Mouse (Mus musculus): Measurements from ENCODE around the gene Kcnk12. TPM values are rescaled to one million over a fixed set of nuclear protein-coding genes. Genes with fewer than 3 reads are reported as not detected.

The Kcnk12 gene
- polyA plus RNA-seq, 1 experiment from 2014 or later: not detected

- H3K9ac ChIP-seq (replicated peaks; ENCODE audit: low read length): no peak overlapping the region
- no peaks in the 10 kb centered on the region for H3K9me3 ChIP-seq (ENCODE audit: low read length)
- no peak overlapping the region for H3K4me3 ChIP-seq (ENCODE audit: low read length)
- H3K27ac ChIP-seq (ENCODE audit: low read length): no peak overlapping the region
- no peaks in the 10 kb centered on the region for H3K36me3 ChIP-seq (ENCODE audit: insufficient read depth, low read length)
- H3K4me2 ChIP-seq (replicated peaks; ENCODE audit: low read depth, low read length): no peak overlapping the region
- WGBS: 77% methylated on average over 6 of the region's 6 CpGs
- H3K27me3 ChIP-seq (ENCODE audit: insufficient read depth, low read length): peaks cover 4% of the 10 kb centered on the region; the same call in 1 of the 2 replicates
- H3K4me1 ChIP-seq (ENCODE audit: insufficient read depth, low read length): no peaks in the 10 kb centered on the region
- no peak for ATAC-seq (ENCODE audit: low FRiP score, low TSS enrichment)
These were observed 9.6 kb downstream of the Kcnk12 start for GRCm38 (mm10) chr17:87788216-87788615.

DNA sequence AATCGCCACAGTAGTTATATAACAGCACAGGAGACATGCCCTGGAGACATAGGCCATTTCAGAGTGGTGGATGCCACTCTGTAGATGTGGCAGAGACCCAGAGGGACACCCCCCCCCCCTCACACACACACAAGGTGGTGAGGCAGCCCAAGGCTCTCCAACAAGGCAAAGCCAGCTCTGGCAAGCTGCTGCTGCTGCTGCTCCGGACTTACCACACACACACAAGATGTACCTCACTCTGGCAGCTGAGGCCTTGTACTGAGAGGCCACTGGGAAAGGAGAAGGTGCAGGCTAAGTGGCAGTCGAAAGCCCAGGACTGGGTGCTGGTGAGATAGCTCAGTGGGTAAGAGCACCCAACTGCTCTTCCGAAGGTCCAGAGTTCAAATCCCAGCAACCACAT lies 10.1 kb downstream of the Kcnk12 start:
- H3K9me3 ChIP-seq (ENCODE audit: low read length): no peaks in the 10 kb centered on the region
- WGBS: 91% methylated on average over 4 of the region's 4 CpGs
- no peak overlapping the region for H3K4me3 ChIP-seq (ENCODE audit: low read length)
- no peak for ATAC-seq (ENCODE audit: low FRiP score, low TSS enrichment)
- no peaks in the 10 kb centered on the region for H3K36me3 ChIP-seq (ENCODE audit: insufficient read depth, low read length)
- H3K27me3 ChIP-seq (ENCODE audit: insufficient read depth, low read length): no peaks in the 10 kb centered on the region
- H3K27ac ChIP-seq (ENCODE audit: low read length): no peak overlapping the region
- H3K4me2 ChIP-seq (replicated peaks; ENCODE audit: low read depth, low read length): no peak overlapping the region
- no peak overlapping the region for H3K9ac ChIP-seq (replicated peaks; ENCODE audit: low read length)
- H3K4me1 ChIP-seq (ENCODE audit: insufficient read depth, low read length): no peaks in the 10 kb centered on the region

GRCm38 (mm10) chr17:87785721-87786120 lies 12.1 kb downstream of the Kcnk12 start:
- 92% methylated on average over 15 of the region's 15 CpGs for WGBS

DNA sequence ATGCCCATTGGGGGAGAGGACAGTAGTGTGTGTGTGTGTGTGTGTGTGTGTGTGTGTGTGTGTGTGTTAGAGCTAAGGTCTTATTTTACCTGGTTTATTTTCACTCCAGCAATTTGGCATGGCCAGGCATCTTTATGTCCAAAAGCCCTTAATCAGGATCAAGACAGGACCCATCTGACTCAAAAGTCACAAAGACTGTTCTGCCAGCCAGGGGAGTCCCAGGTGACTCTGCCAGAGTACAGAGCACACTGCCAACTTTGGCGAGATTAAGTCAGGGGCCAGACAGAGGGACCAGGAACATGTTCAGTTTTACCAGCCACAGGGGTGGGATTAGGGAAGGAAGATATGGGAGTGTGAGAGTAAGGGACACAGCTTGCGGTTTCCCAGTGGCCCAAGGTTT lies 12.9 kb downstream of the Kcnk12 start:
- no peaks in the 10 kb centered on the region for H3K27me3 ChIP-seq (ENCODE audit: insufficient read depth, low read length)
- H3K9me3 ChIP-seq (ENCODE audit: low read length): no peaks in the 10 kb centered on the region
- H3K4me1 ChIP-seq (ENCODE audit: insufficient read depth, low read length): no peaks in the 10 kb centered on the region
- no peak overlapping the region for H3K4me3 ChIP-seq (ENCODE audit: low read length)
- H3K27ac ChIP-seq (ENCODE audit: low read length): no peak overlapping the region
- no peak overlapping the region for H3K4me2 ChIP-seq (replicated peaks; ENCODE audit: low read depth, low read length)
- no peak for ATAC-seq (ENCODE audit: low FRiP score, low TSS enrichment)
- no peaks in the 10 kb centered on the region for H3K36me3 ChIP-seq (ENCODE audit: insufficient read depth, low read length)
- WGBS: 90% methylated on average over 2 of the region's 2 CpGs
- H3K9ac ChIP-seq (replicated peaks; ENCODE audit: low read length): no peak overlapping the region

More at GRCm38 (mm10) chr17:87785721-87786120, 12.1 kb downstream of the Kcnk12 start:
- Histone ChIP-seq H3K27ac (ENCODE audit: low read length) (no peak overlapping the region), H3K4me2 (replicated peaks; ENCODE audit: low read depth, low read length) (no peak overlapping the region), H3K4me3 (ENCODE audit: low read length) (no peak overlapping the region), H3K36me3 (ENCODE audit: insufficient read depth, low read length) (no peaks in the 10 kb centered on the region), H3K9me3 (ENCODE audit: low read length) (no peaks in the 10 kb centered on the region), H3K9ac (replicated peaks; ENCODE audit: low read length) (no peak overlapping the region), H3K4me1 (ENCODE audit: insufficient read depth, low read length) (no peaks in the 10 kb centered on the region), H3K27me3 (ENCODE audit: insufficient read depth, low read length) (no peaks in the 10 kb centered on the region)
- ATAC-seq (ENCODE audit: low FRiP score, low TSS enrichment): no peak

DNA sequence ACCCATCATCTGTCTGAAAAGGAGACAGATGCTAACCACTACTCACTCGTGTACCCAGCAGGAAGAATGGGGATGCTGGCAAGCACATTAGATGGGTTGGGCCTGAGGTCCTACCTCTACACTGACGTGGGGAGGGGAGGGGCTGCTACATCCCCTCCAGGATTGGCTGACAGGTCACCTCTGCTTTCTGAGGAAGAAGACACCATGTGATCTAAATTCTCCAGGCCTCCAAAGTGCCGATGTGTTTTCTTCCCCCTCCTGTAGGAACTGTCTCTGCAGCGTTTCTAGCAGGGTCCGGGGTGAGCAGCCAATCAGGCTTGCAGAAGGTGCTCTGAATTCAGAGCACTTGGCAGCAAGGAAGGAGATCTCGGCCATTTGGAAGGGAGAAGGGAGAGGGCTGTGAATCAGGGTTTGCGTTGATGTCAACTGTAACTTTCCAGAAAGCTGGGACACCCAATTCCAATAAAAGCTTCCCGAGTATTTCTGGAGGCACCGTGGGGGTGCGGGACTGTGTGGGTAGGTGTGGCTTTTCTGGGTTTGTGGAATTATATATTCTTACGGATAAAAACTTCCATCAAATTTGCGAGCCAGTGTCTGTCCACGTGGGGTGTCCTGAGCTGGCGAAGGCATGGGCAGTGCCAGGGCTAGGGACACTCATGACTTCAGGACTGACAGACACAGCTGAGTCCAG lies 13.5 kb downstream of the Kcnk12 start:
- H3K4me1 ChIP-seq (ENCODE audit: insufficient read depth, low read length): no peaks in the 10 kb centered on the region
- 61% methylated on average over 14 of the region's 14 CpGs for WGBS
- no peaks in the 10 kb centered on the region for H3K27me3 ChIP-seq (ENCODE audit: insufficient read depth, low read length)
- no peak overlapping the region for H3K9ac ChIP-seq (replicated peaks; ENCODE audit: low read length)
- H3K4me2 ChIP-seq (replicated peaks; ENCODE audit: low read depth, low read length): no peak overlapping the region
- ATAC-seq (ENCODE audit: low FRiP score, low TSS enrichment): no peak
- no peak overlapping the region for H3K27ac ChIP-seq (ENCODE audit: low read length)
- no peaks in the 10 kb centered on the region for H3K9me3 ChIP-seq (ENCODE audit: low read length)
- H3K4me3 ChIP-seq (ENCODE audit: low read length): no peak overlapping the region
- H3K36me3 ChIP-seq (ENCODE audit: insufficient read depth, low read length): no peaks in the 10 kb centered on the region

GRCm38 (mm10) chr17:87781244-87781643 lies 16.6 kb downstream of the Kcnk12 start:
- no peaks in the 10 kb centered on the region for H3K27me3 ChIP-seq (ENCODE audit: insufficient read depth, low read length)
- H3K9me3 ChIP-seq (ENCODE audit: low read length): no peaks in the 10 kb centered on the region
- H3K9ac ChIP-seq (replicated peaks; ENCODE audit: low read length): no peak overlapping the region
- no peaks in the 10 kb centered on the region for H3K36me3 ChIP-seq (ENCODE audit: insufficient read depth, low read length)
- no peak overlapping the region for H3K4me2 ChIP-seq (replicated peaks; ENCODE audit: low read depth, low read length)
- H3K4me3 ChIP-seq (ENCODE audit: low read length): no peak overlapping the region
- H3K27ac ChIP-seq (ENCODE audit: low read length): no peak overlapping the region
- WGBS: 90% methylated on average over 5 of the region's 5 CpGs
- ATAC-seq (ENCODE audit: low FRiP score, low TSS enrichment): no peak
- no peaks in the 10 kb centered on the region for H3K4me1 ChIP-seq (ENCODE audit: insufficient read depth, low read length)

- 45% methylated on average over 2 of the region's 2 CpGs for WGBS
These were observed 17.6 kb downstream of the Kcnk12 start for GRCm38 (mm10) chr17:87780164-87780563.

GRCm38 (mm10) chr17:87774982-87775381 lies 22.8 kb downstream of the Kcnk12 start:
- Histone ChIP-seq H3K4me3 (ENCODE audit: low read length) (no peak overlapping the region), H3K9ac (replicated peaks; ENCODE audit: low read length) (no peak overlapping the region), H3K9me3 (ENCODE audit: low read length) (no peaks in the 10 kb centered on the region), H3K4me1 (ENCODE audit: insufficient read depth, low read length) (no peaks in the 10 kb centered on the region), H3K27me3 (ENCODE audit: insufficient read depth, low read length) (no peaks in the 10 kb centered on the region), H3K36me3 (ENCODE audit: insufficient read depth, low read length) (no peaks in the 10 kb centered on the region), H3K27ac (ENCODE audit: low read length) (no peak overlapping the region), H3K4me2 (replicated peaks; ENCODE audit: low read depth, low read length) (no peak overlapping the region)
- WGBS: 89% methylated on average over 8 of the region's 8 CpGs
- ATAC-seq (ENCODE audit: low FRiP score, low TSS enrichment): no peak

More at GRCm38 (mm10) chr17:87780164-87780563, 17.6 kb downstream of the Kcnk12 start:
- Histone ChIP-seq H3K4me2 (replicated peaks; ENCODE audit: low read depth, low read length) (no peak overlapping the region), H3K4me3 (ENCODE audit: low read length) (no peak overlapping the region), H3K9me3 (ENCODE audit: low read length) (no peaks in the 10 kb centered on the region), H3K27me3 (ENCODE audit: insufficient read depth, low read length) (no peaks in the 10 kb centered on the region), H3K4me1 (ENCODE audit: insufficient read depth, low read length) (no peaks in the 10 kb centered on the region), H3K27ac (ENCODE audit: low read length) (no peak overlapping the region), H3K36me3 (ENCODE audit: insufficient read depth, low read length) (no peaks in the 10 kb centered on the region), H3K9ac (replicated peaks; ENCODE audit: low read length) (no peak overlapping the region)
- no peak for ATAC-seq (ENCODE audit: low FRiP score, low TSS enrichment)

DNA sequence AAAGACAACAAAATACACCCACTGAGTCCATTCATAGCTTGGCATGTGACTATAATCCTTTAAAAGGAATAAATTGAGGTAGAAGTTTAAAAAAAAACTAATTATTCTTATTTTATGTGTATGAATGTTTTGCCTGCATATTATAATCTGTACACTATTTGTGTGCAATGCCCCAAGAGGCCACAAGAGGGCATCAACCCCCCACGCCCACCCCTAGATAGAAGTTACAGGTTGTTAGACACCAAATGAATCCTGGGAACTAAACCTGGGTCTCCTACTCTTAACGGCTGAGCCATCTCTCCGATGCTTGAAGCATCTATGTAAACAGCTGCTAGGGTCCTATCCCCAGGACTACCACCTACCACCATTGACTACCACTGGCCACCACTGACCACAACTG lies 24.6 kb downstream of the Kcnk12 start:
- H3K9me3 ChIP-seq (ENCODE audit: low read length): 0 out of 2 replicates have a peak, but pooled peaks cover 4% of the 10 kb centered on the region
- H3K4me3 ChIP-seq (ENCODE audit: low read length): no peak overlapping the region
- 78% methylated on average over 3 of the region's 3 CpGs for WGBS
- H3K4me2 ChIP-seq (replicated peaks; ENCODE audit: low read depth, low read length): no peak overlapping the region
- H3K27ac ChIP-seq (ENCODE audit: low read length): no peak overlapping the region
- no peaks in the 10 kb centered on the region for H3K4me1 ChIP-seq (ENCODE audit: insufficient read depth, low read length)
- no peak for ATAC-seq (ENCODE audit: low FRiP score, low TSS enrichment)
- no peaks in the 10 kb centered on the region for H3K27me3 ChIP-seq (ENCODE audit: insufficient read depth, low read length)
- no peak overlapping the region for H3K9ac ChIP-seq (replicated peaks; ENCODE audit: low read length)
- no peaks in the 10 kb centered on the region for H3K36me3 ChIP-seq (ENCODE audit: insufficient read depth, low read length)

GRCm38 (mm10) chr17:87770766-87771165 lies 27.0 kb downstream of the Kcnk12 start:
- WGBS: 53% methylated on average over 5 of the region's 5 CpGs
- ATAC-seq (ENCODE audit: low FRiP score, low TSS enrichment): no peak

More at GRCm38 (mm10) chr17:87770766-87771165, 27.0 kb downstream of the Kcnk12 start:
- H3K36me3 ChIP-seq (ENCODE audit: insufficient read depth, low read length): no peaks in the 10 kb centered on the region
- no peak overlapping the region for H3K4me2 ChIP-seq (replicated peaks; ENCODE audit: low read depth, low read length)
- H3K4me3 ChIP-seq (ENCODE audit: low read length): no peak overlapping the region
- no peak overlapping the region for H3K9ac ChIP-seq (replicated peaks; ENCODE audit: low read length)
- H3K4me1 ChIP-seq (ENCODE audit: insufficient read depth, low read length): no peaks in the 10 kb centered on the region
- 0 out of 2 replicates have a peak, but pooled peaks cover 4% of the 10 kb centered on the region for H3K9me3 ChIP-seq (ENCODE audit: low read length)
- no peaks in the 10 kb centered on the region for H3K27me3 ChIP-seq (ENCODE audit: insufficient read depth, low read length)
- no peak overlapping the region for H3K27ac ChIP-seq (ENCODE audit: low read length)
